Mouse (Mus musculus): ENCODE data around the gene Ccz1.

DNA sequence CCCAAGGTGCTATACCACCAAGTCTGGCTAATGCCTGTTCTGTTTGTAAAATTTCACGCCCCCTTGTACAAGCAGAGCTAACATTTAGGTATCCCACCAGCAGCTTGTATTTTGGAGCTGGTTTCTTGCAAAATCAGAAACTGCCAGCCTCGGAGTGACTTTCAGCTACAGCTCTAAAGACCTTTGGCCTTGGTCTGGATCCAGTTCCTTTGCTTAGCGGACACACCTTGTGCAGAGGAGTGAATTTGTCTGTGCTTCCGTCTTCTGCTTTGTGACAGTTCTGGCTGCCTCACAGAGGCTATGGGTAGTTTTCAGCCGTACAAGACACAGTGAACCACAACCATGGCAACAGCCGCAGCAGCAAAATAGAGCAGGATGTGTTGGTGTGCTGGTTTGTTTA is 39.7 kb upstream of the Ccz1 start:
- TF ChIP-seq POLR2A (IDR thresholded peaks at IDR 0.05; ENCODE audit: insufficient read length, low read depth) = no peak
- no peak for TF ChIP-seq POLR2AphosphoS2 (IDR thresholded peaks at IDR 0.05; ENCODE audit: insufficient read length, low read depth)
